Mouse (Mus musculus) testis, adult 10 weeks (tissue): ENCODE measurements around the gene Pwwp2a. TPM values are rescaled to one million over a fixed set of nuclear protein-coding genes. Genes with fewer than 3 reads are reported as not detected.

Experiments
- polyA plus RNA-seq: library from polyadenylated mRNA; stranded (reverse); fragments of 350-450 nt; fragmentation: Illumina TruSeq; extraction: RNeasy Lipid Tissue Mini Kit (QIAGEN cat#74804); gene quantifications from one replicate; pipeline ENCODE4 v1.2.3, GENCODE M21; 2014; ENCODE audit warnings: low read depth, low replicate concordance

Gene Pwwp2a
- polyA plus RNA-seq: 25.0 TPM

DNA sequence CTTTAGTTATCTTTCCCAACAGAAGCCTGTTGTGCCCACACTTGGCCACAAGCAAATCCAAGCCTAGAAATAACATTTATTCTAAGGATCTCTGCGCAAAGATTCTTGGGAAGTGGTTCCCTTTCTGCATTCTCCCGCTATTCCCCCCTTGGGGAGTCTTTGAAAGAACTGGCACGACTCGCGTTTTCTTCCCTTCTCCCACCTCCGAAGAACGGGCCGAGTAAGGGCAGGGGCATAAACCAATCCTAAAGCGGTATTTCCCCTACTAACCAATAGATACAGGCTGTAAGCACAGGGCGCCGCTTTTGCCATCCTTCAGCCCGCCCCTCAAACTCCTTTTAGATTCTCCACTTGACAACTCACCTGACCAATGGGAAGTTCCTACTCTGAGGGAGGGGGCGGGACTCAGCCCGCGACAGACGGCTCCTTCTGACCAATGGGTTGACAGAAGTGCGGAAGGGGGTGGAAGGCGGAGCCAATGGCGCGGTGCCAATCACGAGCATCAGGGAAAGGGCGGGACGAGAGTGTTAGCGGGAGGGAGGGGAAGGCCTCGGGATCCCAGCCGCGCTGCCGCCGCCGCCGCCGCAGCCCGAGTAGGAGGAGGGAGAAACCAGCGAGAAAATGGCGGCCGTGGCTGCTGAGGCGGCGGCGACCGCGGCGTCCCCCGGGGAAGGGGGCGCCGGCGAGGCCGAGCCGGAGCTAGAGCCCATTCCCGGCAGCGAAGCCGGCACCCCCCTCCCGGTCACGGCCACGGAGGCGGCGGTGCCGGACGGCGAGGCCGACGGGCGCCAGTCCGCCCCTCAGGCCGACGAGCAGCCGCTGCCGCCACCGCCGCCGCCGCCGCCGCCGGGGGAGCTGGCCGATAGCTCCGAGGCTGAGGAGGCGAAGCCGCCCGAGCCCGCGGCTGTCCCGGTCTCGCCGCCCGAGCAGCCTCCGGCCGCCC, at the start of gene Pwwp2a:
TSS of gene Pwwp2a (plus strand) at position 527 of the 943 bp plus-strand sequence.

DNA sequence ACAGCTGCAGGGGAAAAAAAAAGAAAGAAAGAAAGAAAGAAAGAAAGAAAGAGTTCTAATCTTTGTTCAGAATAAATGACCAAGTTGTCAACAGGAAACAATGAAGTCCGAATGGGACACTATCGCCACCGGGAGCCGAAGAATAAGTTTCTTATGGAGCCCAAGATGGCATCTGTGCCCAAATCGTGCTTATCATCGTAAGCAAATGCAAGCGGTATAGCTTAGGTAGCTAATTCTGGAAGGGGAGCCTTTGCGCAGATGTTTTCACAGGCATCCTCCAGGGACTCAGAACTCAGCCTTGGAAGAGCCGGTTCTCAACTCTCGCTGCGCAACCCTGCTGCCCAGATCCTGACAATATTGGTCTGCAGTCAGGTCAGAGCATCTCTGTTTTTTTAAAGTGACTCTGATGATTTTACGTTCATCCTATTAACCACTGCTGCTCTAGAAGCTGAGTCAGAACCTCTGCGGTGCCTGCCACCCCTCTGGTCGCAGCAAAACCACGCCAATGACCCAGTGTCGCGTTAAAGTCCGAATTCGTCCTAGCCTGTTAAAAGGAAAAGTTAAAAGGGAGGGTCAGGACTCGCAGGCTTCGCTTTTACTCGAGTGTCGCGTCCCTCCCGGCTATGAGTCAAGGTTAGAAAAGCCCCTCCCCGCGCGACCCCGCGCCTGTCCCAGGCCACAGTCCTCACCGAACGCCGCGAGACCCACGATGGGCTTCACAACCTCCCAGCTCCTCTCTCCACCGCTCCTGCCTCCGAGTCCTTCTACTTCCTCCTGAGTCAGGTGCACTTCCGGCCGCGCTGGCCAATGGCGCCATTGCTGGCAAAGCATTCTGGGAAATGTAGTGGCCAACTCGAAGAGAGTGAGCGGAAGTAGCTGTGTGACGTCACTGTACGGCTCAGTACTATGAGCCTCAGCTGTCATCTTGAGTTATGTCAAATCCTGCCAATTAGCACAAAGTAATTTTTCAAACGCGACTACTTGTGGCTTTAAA, 65.7 kb downstream of the Pwwp2a start, which contains the start of gene Ttc1:
TSS of gene Ttc1 (minus strand) at position 776 of the 994 bp plus-strand sequence.

Other genes with a start within 250 kb of the Pwwp2a start
- 92.9 TPM for gene Slu7, start 248.3 kb upstream of the Pwwp2a start, polyA plus RNA-seq
- gene C1qtnf2, start 207.7 kb upstream of the Pwwp2a start, polyA plus RNA-seq: not detected
- 2.1 TPM for gene Ccnjl, start 153.2 kb upstream of the Pwwp2a start, polyA plus RNA-seq
- gene 4933415A04Rik, start 95.0 kb upstream of the Pwwp2a start, polyA plus RNA-seq: 0.20 TPM
- gene Fabp6, start 80.5 kb upstream of the Pwwp2a start, polyA plus RNA-seq: not detected
- gene Ttc1, start 66.0 kb downstream of the Pwwp2a start, polyA plus RNA-seq: 90.5 TPM
- gene Adra1b, start 219.2 kb downstream of the Pwwp2a start, polyA plus RNA-seq: not detected